Mouse (Mus musculus) right cerebral cortex, postnatal 10 days (tissue): ENCODE results near the gene Pcsk5.

Experiments
- DNase-seq, 2 experiments: peaks; one replicate each; pipeline ENCODE4 v3.0.0; 2021; ENCODE audit warnings: low spot score in 2 of 2

Pcsk5 gene

DNA sequence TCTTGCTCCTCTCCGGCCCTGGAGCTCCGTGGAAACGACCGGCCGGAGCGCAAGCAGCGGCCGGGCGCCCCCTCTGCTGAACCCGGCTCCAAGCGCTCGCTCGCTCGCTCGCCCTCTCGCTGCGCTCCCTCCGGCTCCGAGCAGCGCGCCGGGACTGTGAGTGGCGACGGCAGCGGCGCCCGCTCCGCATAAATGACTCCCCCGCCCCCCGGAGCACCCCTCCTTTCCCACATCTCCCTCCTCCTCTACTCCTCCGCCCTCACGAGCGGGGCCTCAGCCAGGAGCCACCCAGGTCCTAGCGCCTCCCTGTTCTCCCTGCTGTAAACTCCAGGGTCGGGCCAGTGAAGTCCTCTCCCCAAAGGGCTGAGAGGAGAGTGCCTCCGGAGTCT is at the start of gene Pcsk5:
Pcsk5 (minus strand) TSS at position 162 of the 389 bp plus-strand sequence.
- peak; percentile 92 to 93 for DNase-seq

DNA sequence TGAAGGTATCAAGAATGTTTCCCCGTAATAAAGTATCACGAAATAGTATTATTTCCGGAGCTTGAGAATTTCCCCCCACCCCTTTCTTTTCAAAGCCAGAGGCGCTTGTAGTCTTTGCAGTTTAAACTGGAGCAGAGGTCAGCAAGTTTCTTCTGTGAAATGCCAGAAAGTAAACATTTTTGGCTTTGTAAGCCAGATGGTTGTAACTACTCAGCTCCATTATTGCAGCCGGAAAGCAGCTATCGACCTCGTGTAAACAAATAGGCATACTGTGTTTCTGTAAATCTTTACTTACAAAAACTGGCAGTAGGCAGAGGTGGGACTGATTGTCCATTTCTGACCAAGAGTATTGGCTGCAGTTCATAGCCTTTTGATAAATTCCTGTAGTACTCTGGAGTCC is 38.4 kb upstream of the Pcsk5 start:
- DNase-seq = no peak

DNA sequence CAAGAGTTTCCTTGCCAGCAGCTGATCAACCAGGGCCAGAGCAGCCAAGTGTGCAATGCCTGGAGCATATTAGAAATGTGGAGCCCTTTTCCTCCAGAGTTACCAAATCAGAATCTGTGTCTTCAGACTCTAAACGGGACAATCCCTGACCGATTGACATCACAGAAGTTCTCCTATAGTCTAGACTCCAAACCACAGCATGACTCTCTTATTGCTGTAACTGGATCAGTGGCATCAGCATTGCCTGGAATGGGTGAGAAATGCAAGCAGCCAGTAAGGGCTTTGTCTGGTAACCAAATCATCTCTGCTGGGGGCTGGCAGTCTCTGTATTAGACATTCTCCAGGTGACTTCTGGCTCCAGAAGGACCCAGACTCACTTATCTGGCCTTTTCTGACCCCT is 37.0 kb upstream of the Pcsk5 start:
- DNase-seq = no peak

DNA sequence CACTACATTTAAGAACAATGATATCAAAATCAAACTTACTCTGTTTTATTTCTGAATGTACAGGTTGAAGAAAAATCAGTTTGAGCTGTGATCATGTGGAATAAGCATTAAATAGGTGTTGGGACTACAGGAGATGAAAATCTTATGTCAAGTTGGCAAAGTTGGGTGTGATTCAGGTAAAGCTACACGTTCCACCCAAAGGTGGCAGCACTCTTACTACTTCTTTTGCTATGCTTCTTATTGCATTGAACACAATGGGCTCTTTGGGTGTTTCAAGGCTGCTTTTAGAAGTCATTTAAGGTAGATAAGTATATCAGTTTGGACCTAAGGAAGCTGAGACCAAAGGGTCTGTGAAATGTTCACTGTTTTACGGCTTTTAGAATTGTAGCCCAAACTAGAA is 36.3 kb upstream of the Pcsk5 start:
- DNase-seq = no peak

DNA sequence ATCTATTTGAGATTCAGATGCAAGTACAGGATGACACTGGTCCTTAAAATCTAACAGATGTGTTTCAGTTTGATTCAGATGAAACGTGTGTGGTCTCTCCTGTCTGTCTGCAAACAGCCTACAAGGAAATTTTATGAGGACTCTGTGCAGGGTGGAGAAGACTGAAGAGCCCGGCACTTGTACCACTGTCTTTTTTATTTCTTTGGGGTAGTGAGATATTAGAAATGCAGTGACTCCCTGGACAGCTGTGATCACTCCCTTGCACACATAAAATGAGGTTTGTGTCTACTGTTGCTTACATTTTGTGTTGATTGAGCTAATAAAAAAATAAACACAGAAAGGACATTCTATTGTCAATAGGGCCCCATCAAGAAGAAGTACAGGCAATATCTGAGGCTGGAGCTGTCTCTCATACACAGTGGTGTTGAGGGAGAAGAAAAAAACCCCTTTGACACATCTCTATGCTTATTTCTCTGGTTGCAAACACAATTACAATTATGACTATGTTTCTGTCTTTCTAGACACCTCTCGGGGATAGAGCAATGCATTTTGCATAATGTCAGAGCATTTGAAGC is 29.0 kb upstream of the Pcsk5 start:
- DNase-seq = no peak

DNA sequence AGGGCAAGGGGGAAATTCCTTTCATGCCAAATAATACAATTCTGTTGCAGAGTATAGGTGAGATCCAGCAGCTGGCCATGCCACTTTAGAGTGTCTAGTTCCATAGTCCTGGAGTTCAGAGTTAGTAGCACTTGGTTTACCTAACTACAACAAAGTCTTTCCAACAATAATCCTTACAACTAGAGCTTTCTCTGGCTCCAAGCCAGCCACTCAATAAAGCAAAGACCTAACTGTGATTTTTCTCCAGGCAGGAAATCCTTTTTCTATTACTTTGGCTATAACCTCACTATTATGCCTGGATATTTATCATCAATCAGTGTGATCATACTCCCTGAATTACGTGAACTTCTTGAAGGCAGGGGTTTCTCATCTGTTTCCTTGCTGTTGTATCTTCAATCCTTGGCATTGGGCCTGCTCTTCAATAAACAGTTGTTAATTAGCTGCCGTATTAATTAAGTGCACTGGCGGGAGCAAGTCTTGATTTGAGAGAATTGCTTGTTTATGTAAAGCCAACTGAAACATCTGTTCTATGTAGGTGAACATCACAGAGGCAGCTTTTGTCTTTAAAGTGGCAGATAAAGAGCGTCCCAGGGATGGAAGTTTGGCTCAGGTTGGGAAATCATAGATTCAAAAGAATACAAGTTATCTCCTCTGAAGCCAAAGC is 23.1 kb upstream of the Pcsk5 start:
- no peak for DNase-seq

DNA sequence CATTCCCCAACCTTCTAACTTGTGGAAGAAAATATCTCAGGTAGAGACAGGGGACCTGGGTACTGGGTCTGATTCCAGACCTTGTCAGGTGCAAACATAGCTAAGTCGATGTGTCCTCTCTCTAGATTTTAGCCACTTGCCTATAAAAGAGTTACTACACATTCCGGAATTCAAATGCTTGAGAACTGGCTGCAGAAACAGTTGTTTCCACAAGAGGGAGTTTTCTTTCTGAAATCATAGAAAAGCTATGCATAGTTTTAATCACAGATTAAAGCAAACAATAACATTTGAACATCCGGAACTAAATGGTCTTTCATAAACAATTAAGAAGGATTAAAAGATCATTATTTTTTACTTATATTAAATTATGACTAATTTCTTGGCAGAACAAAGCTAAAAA is 19.3 kb upstream of the Pcsk5 start:
- peak; percentile 35 to 41 for DNase-seq

DNA sequence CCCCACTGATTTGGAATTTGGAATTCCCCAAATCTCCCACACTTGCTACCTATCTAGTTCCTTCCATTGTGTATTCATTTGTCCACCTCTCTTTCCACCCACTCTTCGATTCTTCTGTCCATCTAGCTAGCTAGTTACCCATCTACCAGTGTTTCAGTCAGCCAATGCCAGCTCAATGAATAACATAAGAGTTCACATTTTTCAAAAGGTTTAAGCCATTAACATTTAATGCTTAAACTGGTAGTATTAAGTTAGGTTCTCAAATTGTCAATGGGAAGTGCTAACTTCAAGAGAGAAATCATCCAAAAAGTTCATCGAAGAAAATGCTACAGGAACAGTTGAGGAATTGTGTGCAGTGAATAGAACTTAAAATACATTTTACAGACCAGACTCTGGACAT is 11.0 kb upstream of the Pcsk5 start:
- no peak for DNase-seq

DNA sequence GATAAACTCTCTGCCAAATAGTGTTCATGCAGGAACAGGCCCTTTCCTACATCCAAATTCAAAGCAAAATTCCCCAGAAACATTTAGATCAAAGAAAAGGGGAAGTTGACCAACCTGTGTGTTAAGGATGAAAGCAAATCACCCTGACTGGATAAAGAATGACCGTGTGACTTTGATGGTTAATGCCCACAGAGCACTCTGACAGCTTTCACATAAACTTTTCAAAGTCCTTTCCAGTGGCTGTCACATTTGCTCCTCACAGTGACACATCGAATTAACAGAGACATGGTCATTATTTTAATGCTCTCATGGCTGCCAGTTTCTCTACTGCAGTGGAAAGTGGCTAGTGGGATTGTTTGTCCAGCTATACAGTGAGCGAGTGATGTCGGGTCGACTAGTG is 8.5 kb upstream of the Pcsk5 start:
- DNase-seq = no peak

DNA sequence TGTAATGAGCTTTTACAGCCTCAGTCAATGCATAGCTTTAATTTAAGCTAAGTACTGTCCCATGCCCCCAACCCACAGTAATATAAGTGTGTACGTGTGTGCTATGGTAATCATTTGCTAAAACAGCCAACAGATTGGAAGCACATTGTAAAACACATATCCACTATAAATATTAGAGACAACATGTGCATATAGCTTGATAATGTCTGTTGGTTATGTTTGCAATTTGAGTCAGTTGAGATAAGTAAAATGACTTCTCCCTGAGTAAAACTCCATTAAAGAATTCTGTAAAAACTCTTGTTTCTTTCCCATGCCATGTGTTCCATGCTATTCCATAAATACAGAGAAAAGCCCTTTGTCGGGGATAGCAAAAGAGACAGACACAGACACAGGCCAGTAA is 4.2 kb upstream of the Pcsk5 start:
- DNase-seq = no peak

DNA sequence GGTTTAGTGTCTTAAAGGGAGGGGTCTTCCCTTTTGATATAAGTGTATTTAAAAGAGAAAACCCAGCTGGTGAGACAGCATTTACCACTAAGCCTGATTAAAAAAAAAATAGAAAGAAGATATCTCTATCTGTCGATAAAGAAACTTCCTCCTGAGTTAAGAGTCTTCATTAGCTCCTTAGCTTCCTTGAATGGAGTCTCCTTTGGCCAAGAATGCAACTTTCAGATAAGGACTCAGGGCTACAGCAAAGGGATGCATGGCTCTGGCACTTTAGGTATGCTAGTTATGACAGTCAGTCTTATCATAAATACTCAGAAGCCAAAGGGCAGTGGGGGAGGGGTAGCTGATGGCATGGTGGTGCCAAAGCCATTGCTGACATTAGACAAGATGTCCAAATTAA is 2.4 kb upstream of the Pcsk5 start:
- no peak for DNase-seq

DNA sequence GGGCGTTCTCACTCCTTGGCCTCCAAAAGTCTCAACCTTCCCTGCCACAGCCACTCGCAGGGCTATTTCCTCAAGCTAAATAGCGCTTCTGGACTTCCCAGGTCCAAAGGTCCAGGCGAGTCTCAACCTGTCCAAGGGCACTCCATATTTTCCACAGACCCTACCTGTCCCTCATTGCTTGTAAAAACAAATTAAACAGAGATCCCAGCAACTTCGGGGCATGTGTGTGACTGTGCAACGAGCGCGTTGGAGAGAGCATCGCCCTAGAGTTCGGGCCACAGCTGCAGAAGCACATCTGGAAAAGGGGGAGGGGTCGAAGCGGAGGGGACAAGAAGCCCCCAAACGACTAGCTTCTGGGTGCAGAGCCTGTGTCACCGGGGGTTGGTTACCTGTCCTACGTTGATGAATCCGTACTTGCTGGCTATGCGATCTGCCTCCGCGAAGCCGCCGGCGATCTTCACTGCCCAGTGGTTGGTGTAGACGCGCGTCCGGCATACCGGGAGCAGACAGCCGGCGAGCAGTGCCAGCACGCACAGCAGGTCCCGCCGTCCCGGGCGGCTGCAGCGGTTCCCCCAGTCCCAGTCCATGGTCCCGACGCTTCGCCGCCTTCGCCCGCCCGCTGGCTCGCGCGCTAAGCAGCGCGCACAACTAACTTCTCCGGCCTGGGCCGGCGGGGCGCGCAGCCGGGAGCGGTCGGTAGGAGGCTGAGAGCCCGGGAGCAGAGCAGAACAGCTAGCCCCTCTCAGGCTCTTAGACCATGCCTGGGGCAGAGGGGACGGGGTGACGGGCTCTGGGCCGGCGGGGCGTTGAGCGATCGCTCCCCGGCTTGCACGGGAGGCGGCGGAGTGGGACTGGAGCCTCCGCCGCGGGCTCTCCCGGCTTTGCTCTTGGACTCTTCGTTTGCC is 614 bp downstream of the Pcsk5 start:
- peak; percentile 38 to 46 for DNase-seq

DNA sequence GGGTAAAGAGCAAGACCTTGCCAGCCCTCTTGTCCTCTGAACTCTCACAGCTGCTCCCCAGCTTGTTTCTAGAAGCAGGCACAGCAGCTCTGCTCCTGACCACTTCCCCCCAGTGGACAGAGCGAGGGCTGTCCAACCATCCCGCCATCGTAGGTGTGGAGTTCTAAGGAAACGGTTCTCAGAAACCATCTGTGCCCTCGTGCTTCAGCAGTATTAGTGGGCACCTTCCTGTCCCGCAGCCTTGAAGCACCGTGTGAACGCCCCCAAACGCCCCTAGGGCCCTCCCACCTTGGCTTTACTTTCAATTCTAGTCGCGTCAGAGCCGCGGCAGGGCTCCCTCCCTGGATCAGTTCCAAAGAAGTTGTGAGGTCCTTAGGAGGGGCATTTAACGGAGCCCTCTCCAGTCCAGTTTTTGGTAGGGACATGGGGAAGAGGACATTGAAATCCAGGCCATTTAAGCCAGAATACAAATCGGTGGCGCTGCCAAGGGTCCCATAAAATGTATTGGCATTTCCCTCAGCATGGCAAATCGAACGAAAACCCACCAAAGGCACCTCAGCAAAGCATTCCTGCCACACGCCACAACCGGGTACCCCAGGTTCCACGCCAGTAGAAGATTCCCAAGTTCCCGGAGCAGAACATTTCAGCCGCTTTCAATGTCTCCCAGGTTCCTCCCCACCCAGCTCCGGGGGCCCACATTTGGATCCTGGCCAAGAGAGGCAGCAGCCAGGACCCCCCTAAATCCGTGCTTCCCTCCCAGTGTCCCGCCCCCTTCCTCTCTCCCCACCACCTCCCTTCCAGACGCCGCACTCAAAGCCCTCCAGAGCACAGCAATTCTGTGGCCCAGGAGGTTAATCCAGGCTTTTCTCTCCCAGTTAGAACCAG is 1.5 kb downstream of the Pcsk5 start:
- peak; percentile 25 to 30 for DNase-seq

DNA sequence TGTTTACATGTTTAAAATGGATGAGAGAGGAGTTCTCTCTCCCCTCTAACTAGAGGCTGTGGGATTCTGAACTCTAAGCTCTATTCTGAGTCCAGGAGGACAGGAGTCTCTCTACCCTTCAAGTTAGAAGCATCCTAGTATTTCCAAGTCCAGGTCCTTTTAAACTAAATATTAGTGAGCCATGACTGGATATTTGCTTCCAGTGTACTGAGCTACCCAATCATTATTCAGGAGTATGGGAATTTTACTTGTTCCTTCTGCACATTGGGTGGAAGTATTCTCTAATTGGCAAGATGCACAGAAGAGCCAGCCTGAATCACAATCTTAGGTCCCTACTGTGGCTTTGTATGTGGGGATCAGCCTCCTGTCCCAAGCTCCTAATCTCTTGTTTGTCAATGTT is 2.5 kb downstream of the Pcsk5 start:
- no peak for DNase-seq

DNA sequence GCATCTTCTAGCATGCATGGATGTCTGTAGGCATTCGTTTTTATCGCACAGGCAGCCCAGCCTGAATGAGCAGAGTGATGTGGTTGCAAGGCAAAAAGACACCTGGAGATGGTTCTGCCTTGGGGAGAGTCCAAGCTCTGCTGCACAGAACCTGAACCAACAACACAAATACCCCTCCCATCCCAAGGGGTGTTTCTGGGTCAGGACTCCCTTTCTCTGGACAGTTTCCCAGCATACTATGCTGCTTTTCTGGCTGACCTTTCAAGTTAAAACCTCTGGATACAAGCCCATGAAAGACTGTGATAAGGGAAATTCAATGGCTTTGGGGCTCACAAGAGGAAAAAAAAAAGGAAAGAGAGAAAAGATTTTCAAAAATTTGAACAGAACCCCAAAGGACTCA is 6.1 kb downstream of the Pcsk5 start:
- DNase-seq = no peak

DNA sequence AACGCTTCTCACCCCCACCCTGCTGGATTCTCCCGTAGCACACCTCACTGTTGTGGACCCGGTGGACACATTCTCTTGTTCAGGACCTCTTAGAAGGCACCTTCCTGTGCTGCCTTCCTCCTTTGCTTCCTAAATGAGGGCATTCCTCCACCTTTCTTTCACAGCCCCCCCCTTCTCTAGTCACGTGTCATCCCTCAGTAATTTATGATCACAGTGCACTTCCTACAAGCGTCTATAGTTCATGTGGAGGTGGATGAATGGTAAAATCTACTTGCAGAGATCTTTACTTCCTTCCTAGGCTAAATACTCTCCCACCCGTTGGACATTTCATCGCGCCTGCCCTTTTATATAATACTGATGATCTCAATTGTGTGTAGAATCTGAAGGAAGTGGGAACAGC is 9.0 kb downstream of the Pcsk5 start:
- DNase-seq = no peak

DNA sequence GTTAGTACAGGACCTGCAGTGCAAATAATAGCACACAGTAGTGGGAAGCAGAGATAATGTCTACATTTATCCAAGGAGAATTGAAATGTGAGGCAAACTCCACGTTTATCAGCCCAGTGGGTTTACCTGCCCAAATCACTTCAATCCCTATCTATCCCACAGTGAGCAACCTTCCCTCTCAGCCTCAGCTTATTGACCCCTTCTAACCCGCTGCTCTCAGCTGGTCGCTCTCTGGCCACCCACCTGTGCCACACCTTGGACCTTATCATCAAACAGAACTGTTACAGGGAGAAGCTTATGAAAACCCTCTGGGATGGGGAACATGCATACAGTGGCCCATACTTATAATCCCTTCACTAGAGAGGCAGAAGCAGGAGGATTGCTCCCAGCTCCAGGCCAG is 10.7 kb downstream of the Pcsk5 start:
- no peak for DNase-seq

DNA sequence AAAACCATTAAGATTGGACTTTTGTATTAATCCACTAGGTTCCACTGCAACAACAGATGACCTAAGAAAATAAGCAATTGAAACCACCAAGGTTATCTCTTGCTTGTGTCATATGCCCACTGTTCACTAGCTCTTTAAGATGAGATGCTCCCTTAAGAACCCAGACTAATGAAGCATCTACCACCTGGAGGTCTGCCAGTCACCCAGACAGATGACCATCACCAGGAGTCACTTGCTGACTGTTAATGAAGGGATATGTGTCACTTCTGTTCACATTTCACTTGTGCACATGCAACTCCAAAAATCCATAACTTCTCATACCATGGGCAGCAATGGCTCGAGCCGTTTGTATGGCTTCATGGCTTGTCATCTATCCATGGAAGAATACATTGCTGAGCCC is 17.4 kb downstream of the Pcsk5 start:
- no peak for DNase-seq

DNA sequence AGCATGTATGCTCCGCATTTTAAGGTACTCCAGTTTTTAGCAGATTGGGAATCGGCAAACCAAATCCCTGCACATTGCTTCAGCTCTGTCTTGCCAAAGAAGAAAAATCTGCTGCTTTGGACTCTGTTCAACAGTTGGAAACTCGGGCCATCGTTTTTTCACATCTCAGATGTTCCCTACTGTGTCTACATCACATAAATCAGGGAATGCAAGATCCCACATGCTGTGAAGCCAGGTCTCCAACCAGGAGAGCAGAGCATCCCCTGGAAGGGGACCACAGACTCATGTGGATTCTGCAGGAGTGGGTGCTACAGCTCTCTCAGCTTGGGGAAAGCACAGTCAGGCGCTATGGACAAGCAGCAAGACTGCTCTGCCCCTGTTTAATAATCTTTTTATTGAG is 18.4 kb downstream of the Pcsk5 start:
- peak; percentile 49 to 60 for DNase-seq

DNA sequence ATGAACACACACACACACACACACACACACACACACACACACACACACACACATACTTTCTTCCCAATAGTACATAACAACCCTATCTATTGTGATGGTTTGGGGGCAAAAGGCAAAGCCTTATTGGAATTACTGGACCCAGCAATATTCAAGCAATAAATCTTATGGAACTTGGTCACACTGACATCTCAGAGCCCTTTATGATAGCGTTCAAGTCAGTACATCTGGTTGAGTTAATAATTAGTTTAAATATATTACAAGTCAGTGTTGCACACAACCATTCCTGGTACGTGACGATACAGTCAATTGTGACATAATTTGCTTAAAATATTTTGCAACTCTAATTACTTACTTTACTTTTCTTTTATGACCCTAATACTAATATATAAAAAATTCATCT is 22.4 kb downstream of the Pcsk5 start:
- DNase-seq = no peak

DNA sequence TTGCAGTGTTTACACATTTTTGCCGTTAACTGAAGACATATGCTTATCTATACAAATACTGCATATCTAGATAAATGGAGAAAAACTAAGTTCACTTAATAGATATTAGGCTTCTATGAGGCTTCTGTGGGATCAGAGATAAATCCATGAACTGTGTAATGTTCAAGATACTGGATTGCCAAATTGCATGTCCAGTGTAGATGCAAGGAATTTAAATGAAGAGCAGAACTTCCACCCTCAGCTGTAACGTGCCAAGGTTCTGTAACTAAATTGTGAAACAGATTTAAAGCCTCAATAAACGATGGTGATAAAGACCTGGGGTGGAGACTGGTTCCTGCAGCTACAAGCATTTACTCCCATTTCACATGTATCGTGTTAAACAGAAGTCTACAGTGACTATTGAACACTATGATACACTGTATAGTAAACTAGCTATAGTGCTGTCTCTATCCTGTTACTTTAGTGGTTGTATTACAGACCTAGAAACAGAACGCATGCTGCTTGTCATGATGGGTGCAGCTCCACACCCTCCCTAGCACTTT is 23.9 kb downstream of the Pcsk5 start:
- DNase-seq = no peak

DNA sequence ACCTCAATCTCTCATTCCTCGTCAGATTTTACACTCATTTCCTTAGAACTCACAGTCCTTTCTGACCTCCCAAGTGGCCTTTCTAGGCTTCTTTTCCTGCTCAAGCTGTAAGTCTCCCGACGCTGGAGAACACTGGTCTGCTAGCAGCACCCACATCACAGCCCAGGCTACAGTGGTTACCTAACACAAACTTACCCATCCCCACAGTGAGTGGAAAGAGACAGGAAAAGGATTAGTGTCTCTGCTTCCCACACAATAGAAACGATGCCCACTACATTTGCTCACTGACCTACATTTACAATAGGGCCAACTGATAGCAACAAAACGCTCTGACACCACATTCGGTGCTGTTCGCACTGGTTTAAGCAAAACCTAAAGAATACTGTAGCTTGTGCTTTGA is 24.8 kb downstream of the Pcsk5 start:
- no peak for DNase-seq
